Mouse (Mus musculus) intestine, embryonic 16.5 days (tissue): ENCODE data around the gene Sema6b. TPM values are rescaled to one million over a fixed set of nuclear protein-coding genes. Genes with fewer than 3 reads are reported as not detected.

Experiments used
- ATAC-seq: fragments of 200-750 bp; cut with Nextera tagmentation; 2 replicates; pipeline ENCODE4 v1.8.0; 2017; ENCODE audit warnings: moderate TSS enrichment, moderate library complexity
- H3K27ac ChIP-seq: fragments of 300-500 bp; sonication (generic); 2 replicates; pipeline ENCODE4 v1.5.1; 2014; ENCODE audit warnings: mild to moderate bottlenecking, low read length
- H3K27me3 ChIP-seq: fragments of 300-500 bp; sonication (generic); replicated peaks from 2 replicates; pipeline ENCODE4 v1.6.1; 2014; ENCODE audit warnings: low read length, control low read depth, mixed read lengths; ENCODE audit not compliant: control insufficient read depth, insufficient read depth
- H3K36me3 ChIP-seq: fragments of 300-500 bp; sonication (generic); 2 replicates; pipeline ENCODE4 v1.6.1; 2014; ENCODE audit warnings: low read length, control low read depth; ENCODE audit not compliant: control insufficient read depth, insufficient read depth
- H3K4me1 ChIP-seq: fragments of 300-500 bp; sonication (generic); 2 replicates; pipeline ENCODE4 v1.6.1; 2014; ENCODE audit warnings: low read length, control low read depth, mixed read lengths; ENCODE audit not compliant: control insufficient read depth, insufficient read depth
- H3K4me2 ChIP-seq: fragments of 300-500 bp; sonication (generic); 2 replicates; pipeline ENCODE4 v1.6.1; 2014; ENCODE audit warnings: low read depth, low read length, control low read depth
- H3K4me3 ChIP-seq: fragments of 300-500 bp; sonication (generic); 2 replicates; pipeline ENCODE4 v1.5.1; 2014; ENCODE audit warnings: mild to moderate bottlenecking, low read length
- H3K9ac ChIP-seq: fragments of 300-500 bp; sonication (generic); 2 replicates; pipeline ENCODE4 v1.6.1; 2014; ENCODE audit warnings: low read depth, low read length
- H3K9me3 ChIP-seq: fragments of 300-500 bp; sonication (generic); 2 replicates; pipeline ENCODE4 v1.6.1; 2016; ENCODE audit warnings: low read length, control low read depth; ENCODE audit not compliant: control insufficient read depth
- WGBS: fragments of 180-500 bp; shearing (Covaris S2); extraction: QIAGEN DNeasy Blood & Tissue Kit; methylation state at CpG from one replicate; pipeline ENCODE4 v1.1.7; 2014; 5-methylcytosine and 5-hydroxymethylcytosine counted together
- polyA plus RNA-seq: library from polyadenylated mRNA; unstranded; fragments of >200 nt; fragmentation: Nextera tagmentation; extraction: Ambion mirVana; gene quantifications from 2 replicates; pipeline ENCODE4 v1.2.1, GENCODE M21; 2015

Sema6b gene
- polyA plus RNA-seq, 1 experiment from 2014 or later: 0.81 TPM

GRCm38 (mm10) chr17:56136558-56136957, 3.6 kb downstream of the Sema6b start:
- ATAC-seq: no peak
- Histone ChIP-seq H3K9ac (no peak overlapping the region), H3K36me3 (no peaks in the 10 kb centered on the region), H3K4me1 (peaks cover 26% of the 10 kb centered on the region), H3K27ac (no peak overlapping the region), H3K27me3 (peaks cover 35% of the 10 kb centered on the region), H3K4me2 (no peak overlapping the region), H3K9me3 (no peaks in the 10 kb centered on the region), H3K4me3 (no peak overlapping the region)
- 89% methylated on average over 7 of the region's 7 CpGs for WGBS

GRCm38 (mm10) chr17:56134463-56134971, 5.6 kb downstream of the Sema6b start:
- H3K9me3 ChIP-seq: no peaks in the 10 kb centered on the region
- WGBS: 2% methylated on average over 27 of the region's 27 CpGs
- peak; percentile 36 for ATAC-seq
- peak overlapping the region; percentile 48 for H3K4me3 ChIP-seq
- H3K4me1 ChIP-seq: peaks cover 18% of the 10 kb centered on the region
- peaks cover 15% of the 10 kb centered on the region for H3K27me3 ChIP-seq
- peak overlapping the region; percentile 94 for H3K27ac ChIP-seq
- no peaks in the 10 kb centered on the region for H3K36me3 ChIP-seq
- peak overlapping the region; percentile 90 for H3K4me2 ChIP-seq
- H3K9ac ChIP-seq: peak overlapping the region; percentile 66

- Histone ChIP-seq H3K9me3 (no peaks in the 10 kb centered on the region), H3K4me3 (peak overlapping the region; percentile 48), H3K27ac (peak overlapping the region; percentile 94), H3K36me3 (no peaks in the 10 kb centered on the region), H3K4me2 (peak overlapping the region; percentile 90), H3K4me1 (peaks cover 16% of the 10 kb centered on the region), H3K27me3 (peaks cover 7% of the 10 kb centered on the region; the same call in 1 of the 2 replicates), H3K9ac (peak overlapping the region; percentile 66)
- peak; percentile 93 for ATAC-seq
- WGBS: 16% methylated on average over 20 of the region's 21 CpGs
These were observed 6.4 kb downstream of the Sema6b start for GRCm38 (mm10) chr17:56133457-56134363.

- Histone ChIP-seq H3K27ac (no peak overlapping the region), H3K4me2 (no peak overlapping the region), H3K4me3 (no peak overlapping the region), H3K36me3 (no peaks in the 10 kb centered on the region), H3K27me3 (no peaks in the 10 kb centered on the region), H3K9ac (peak overlapping the region; percentile 52; the same call in 1 of the 2 replicates), H3K4me1 (peaks cover 16% of the 10 kb centered on the region), H3K9me3 (no peaks in the 10 kb centered on the region)
- WGBS: 3% methylated on average over 14 of the region's 14 CpGs
- no peak for ATAC-seq
These were observed 7.5 kb downstream of the Sema6b start for GRCm38 (mm10) chr17:56132661-56133060.

- Histone ChIP-seq H3K4me3 (no peak overlapping the region), H3K9ac (no peak overlapping the region), H3K4me1 (peaks cover 16% of the 10 kb centered on the region), H3K9me3 (no peaks in the 10 kb centered on the region), H3K27ac (no peak overlapping the region), H3K4me2 (no peak overlapping the region), H3K27me3 (no peaks in the 10 kb centered on the region), H3K36me3 (no peaks in the 10 kb centered on the region)
- WGBS: 41% methylated on average over 7 of the region's 7 CpGs
- ATAC-seq: no peak
These were observed 8.3 kb downstream of the Sema6b start for GRCm38 (mm10) chr17:56131814-56132213.

DNA sequence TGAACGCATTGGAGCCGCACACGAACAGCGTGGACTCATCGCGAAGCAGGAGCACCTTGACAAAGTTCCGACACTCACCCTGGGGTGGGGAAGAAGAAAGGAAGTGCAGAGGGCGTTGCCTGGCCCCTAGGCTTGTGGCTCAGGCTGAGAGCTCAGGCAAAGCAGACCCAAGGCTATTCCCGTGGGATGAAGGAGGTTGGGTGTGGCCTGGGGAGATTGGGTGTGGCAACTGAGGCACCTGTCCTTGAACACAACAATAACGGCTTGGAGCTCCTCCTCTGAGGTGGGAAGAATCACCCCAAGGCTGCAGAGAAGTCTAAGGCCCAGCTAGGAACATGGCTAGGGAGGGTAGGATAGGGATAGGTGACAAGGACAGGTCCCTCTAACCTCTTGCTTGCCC, 9.0 kb downstream of the Sema6b start:
- H3K9me3 ChIP-seq: no peaks in the 10 kb centered on the region
- 89% methylated on average over 10 of the region's 10 CpGs for WGBS
- H3K4me3 ChIP-seq: no peak overlapping the region
- H3K27me3 ChIP-seq: no peaks in the 10 kb centered on the region
- no peaks in the 10 kb centered on the region for H3K36me3 ChIP-seq
- ATAC-seq: no peak
- H3K4me2 ChIP-seq: no peak overlapping the region
- no peak overlapping the region for H3K27ac ChIP-seq
- H3K9ac ChIP-seq: no peak overlapping the region
- H3K4me1 ChIP-seq: peaks cover 16% of the 10 kb centered on the region

DNA sequence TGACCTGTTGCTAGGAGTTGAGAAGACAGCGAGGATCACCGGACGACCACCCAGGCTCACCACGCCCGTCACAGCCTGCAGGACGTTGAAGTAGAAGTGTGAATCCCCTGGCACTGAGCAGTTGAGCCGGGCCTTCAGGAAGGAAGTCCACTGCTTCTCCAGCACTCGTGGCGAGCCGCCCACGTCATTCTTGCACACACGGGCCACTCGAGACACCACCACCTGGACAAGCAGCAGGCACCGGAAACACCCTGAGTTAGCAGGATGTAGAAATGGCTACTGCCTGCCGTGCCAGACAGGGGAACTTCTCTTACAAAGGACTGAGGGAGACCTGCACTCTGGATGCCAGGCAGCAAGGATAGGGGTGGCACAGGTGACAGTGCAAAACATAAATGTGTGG, 11.9 kb downstream of the Sema6b start:
- Histone ChIP-seq H3K4me2 (no peak overlapping the region), H3K27ac (no peak overlapping the region), H3K27me3 (peaks cover 13% of the 10 kb centered on the region), H3K4me3 (no peak overlapping the region), H3K9me3 (no peaks in the 10 kb centered on the region; the same call in 1 of the 2 replicates), H3K9ac (no peak overlapping the region), H3K4me1 (peaks cover 6% of the 10 kb centered on the region), H3K36me3 (no peaks in the 10 kb centered on the region)
- 79% methylated on average over 15 of the region's 15 CpGs for WGBS
- no peak for ATAC-seq

- no peak for ATAC-seq
These were observed 14.0 kb downstream of the Sema6b start for GRCm38 (mm10) chr17:56126175-56126574.

GRCm38 (mm10) chr17:56125276-56125630, 14.9 kb downstream of the Sema6b start:
- no peak overlapping the region for H3K4me2 ChIP-seq
- WGBS: 85% methylated on average over 4 of the region's 4 CpGs
- peaks cover 12% of the 10 kb centered on the region for H3K9me3 ChIP-seq
- ATAC-seq: no peak
- no peak overlapping the region for H3K4me3 ChIP-seq
- no peaks in the 10 kb centered on the region; the same call in 1 of the 2 replicates for H3K36me3 ChIP-seq
- H3K9ac ChIP-seq: no peak overlapping the region
- peaks cover 10% of the 10 kb centered on the region for H3K4me1 ChIP-seq
- H3K27me3 ChIP-seq: peaks cover 36% of the 10 kb centered on the region
- no peak overlapping the region for H3K27ac ChIP-seq

More at GRCm38 (mm10) chr17:56126175-56126574, 14.0 kb downstream of the Sema6b start:
- no peak overlapping the region for H3K9ac ChIP-seq
- no peak overlapping the region for H3K4me2 ChIP-seq
- 72% methylated on average over 11 of the region's 11 CpGs for WGBS
- H3K27ac ChIP-seq: no peak overlapping the region
- peaks cover 6% of the 10 kb centered on the region for H3K4me1 ChIP-seq
- H3K4me3 ChIP-seq: no peak overlapping the region
- H3K27me3 ChIP-seq: peaks cover 27% of the 10 kb centered on the region
- H3K36me3 ChIP-seq: no peaks in the 10 kb centered on the region; the same call in 1 of the 2 replicates
- H3K9me3 ChIP-seq: peaks cover 12% of the 10 kb centered on the region
